Mouse (Mus musculus) CD8-positive naive resting alpha-beta T cell, adult 2 months (primary cell): ENCODE results near the gene Numb.

Experiments used
- DNase-seq, 2 experiments: peaks; one replicate each; pipeline ENCODE4 v3.0.0; 2022; ENCODE audit warnings: low read depth in 2 of 2, low spot score in 2 of 2

Gene Numb

DNA sequence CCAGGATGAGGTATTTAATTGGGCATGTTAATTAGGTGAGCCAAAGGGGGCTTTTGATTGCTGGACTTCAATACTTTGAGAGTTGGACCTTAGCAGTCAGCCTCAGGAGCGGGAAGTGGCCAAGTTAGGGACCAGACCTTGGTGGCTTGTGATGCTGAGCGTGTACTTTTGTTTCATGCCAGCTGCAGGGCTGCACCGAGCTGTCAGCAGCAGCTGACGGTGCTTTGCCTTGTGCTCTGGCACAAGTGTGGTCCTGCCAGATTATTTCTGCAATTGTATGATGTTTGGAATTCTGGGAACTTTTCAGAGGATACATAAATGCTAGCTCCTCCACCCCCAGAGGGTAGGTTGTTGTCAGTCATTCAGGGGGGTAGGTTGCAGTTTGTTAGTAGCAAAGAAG lies 136.4 kb downstream of the Numb start:
- no peak for DNase-seq

DNA sequence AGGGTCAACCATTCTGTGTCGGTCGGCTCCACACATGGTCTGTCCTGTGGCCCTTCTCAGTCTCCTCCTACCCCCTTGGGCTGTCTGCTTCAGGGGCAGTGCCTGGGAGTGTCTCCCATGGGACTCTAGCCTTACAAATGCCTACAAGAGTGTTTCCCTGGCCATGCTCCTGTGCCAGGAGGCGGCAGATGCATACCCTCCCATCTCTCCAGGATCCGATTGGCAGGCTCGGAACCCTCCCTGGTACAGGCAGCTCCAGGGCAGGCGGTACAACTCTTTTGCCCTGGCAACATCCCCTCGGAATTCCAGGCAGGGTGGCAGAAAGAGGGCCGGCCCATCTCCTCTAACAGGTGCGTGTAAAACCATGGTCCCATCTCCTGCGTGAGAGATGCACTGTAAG lies 139.1 kb downstream of the Numb start:
- no peak for DNase-seq

DNA sequence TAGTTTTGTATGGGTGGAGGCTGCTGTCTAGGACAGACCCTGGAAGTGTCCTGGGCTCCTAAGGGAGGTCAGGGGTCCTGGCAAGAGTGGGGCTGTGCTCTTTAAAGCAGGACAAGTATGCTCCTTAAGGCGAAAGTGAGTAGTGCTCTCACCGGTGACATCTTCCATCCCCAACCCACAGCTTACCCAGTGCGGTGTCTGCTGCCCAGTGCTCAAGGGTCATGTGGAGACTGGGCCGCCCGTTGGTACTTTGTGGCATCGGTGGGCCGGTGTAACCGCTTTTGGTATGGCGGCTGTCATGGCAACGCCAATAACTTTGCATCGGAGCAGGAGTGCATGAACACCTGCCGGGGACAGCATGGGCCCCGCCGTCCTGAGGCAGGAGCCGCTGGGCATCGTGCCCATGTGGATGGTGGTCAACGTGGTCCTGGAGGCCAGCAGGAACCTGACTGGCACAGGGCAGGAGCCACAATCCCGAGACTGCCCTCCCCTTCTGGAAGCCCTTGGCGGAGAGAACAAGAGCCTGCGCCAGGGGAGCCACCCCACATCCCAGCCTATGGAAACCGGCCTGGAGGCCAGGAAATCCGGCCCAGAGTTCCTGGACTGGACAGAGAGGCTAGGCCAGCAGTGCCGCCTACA lies 140.0 kb downstream of the Numb start:
- no peak for DNase-seq

DNA sequence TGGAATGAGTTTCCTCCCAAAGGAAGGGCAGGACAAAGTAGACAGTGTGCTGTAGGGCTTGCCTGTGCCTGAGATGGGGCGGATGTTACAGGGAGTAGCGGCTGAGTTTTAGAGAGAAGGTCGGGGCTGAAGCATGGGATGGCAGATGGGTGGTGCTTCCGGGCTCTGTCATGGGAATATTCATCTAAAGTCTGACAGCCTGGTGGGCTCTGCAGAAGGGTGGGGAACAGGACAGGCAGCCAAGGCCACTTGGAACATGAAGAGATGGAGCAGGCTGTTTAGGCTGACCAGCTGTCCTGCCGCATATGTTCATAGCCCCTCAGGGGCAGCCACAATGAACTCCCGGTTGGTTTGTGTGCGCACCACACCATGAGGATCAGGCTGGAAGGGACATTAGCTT lies 140.5 kb downstream of the Numb start:
- no peak for DNase-seq

DNA sequence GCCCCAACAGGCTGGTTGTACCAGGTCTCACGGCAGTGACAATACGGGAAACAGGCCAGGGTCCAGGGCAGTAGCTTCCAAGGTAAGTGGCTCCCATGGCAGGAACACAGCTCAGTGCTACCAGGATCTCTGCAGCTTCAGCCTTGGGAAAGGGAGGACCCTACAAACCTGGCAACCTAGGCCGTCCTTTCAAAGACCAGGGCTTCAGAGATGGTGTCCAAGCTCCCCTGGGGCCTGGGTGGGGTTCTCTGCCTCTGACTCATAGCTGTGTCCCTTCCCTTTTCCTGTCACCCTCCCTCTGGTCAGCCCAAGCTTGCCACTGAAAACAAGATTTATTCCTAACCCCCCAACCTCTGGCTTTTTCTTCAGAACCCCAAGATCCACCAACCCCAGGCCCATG lies 141.6 kb downstream of the Numb start:
- DNase-seq, result no peak

DNA sequence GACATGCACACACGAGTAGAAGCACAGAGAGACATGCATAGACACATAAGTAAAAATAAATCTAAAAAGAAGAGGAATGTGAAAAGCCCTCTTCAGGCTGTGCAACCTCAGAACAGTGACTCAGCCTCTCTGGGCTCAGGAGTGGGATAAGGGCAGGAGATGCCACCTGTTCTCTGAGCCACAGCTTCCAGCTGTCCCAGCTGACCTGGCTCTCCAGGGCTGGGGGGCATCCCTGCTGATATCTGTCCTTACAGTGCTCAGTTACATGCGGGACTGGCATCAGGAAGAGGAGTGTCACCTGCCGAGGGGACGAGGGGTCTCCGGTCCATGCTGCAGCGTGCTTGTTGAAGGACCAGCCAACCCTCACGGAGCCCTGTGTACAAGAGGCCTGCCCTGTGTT lies 145.0 kb downstream of the Numb start:
- DNase-seq, result no peak

DNA sequence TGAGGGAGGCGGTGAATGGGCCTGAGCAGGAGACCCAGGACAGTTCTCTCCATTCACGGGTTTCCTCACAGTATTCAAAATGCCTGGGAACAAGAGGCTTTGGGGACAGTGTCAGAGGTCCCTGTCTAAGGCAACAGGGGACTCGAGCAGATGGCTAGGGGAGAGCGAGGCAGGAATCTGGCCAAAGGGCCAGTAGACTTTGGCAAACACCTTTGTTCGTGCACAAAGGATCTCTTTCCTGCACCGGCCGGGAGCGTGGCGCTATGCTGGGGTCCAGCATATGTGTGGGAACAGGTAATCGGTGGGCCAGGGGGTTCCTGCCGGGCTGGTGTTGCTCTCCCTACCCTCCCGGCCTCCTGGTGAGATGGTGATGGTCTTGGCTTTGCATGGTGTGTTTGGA lies 146.1 kb downstream of the Numb start:
- no peak for DNase-seq

DNA sequence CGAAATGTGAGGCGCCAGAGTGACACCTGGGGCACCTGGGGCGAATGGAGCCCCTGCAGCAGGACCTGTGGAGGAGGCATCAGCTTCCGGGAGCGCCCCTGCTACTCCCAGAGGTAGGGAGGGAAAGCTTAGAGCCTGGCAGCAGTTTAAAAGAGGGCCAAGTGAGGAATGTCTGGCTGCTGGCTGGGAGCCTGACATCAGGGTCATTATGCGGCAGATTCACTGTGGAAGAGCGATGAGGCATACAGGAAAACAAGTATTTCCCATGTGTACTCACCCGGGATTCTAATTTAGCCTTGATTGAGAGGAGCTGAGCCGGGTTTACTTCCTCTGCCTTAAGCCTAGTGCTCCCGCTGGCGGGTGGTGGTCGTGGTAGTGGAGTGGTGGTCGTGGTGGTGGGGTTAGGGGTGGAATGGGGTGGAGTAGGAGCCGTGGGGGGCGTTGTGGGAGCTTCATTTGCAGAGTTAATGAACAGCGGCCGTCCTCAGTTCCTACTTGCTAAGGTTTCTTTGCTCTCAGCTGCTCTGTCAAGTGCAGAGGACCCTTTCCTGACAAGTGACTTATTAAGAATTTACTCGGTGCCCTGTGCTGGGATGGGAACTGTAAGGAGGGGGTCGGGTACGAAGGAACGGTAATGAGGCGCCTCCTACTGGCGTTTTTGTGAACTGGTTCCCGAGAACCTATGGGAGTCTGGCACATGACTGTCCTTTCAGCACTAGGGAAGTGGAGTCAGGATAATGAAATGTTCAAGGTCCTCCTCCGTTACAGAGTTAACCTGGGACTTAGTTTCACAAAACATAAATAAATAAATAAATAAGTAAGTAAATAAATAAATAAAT lies 151.1 kb downstream of the Numb start:
- DNase-seq, result peak in 1 of 2 experiments; percentile 25

DNA sequence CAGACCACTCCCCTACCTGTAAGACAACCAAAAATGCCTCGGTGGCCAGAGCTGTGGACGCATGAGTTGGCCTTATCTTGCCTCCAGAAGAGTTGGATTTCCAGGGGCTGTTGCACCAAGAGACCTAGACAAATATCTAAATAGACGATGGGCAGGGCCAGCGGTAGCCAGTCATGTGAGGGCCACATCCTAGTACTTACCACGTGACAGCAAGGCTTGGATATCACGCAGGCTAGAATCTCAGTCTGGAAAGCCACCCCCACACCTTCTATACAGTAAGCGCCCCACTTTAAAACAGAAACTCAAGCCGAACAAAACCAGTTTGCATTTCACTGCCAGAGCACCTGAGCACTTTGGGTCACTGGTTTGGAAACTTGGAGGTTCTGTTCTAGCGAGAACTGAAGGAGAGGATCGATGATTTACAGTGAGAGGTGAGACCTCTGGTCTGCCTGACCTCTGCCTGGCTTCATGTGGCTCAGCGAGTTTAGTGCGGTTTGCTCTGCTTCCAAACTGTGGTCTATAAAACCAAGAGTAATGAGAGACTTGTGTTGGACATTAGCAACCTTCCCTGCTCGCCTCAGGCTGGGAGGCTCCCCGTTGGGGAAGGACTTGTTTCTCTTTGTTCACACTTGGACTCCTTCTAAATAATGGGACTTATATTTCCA lies 153.4 kb downstream of the Numb start:
- DNase-seq, result no peak

DNA sequence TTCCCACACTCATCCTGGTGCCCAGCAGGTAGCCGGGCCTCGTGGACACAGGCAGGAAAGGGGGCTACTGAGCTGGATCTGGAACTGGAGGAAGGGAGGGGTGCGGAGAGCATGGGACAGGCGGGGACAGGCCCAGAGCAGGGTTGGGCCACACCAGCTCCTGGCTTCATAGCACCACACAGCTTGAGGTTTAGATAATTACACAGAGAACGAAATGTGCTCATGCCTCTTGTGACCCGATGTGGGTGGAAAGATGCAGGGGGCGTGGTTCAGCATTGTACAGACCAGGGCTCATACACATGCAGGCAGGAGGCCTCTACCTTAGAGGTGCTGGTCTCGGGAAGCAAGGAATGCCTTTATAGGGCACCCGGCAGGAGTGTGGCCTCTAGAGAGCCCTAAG lies 153.9 kb downstream of the Numb start:
- no peak for DNase-seq

DNA sequence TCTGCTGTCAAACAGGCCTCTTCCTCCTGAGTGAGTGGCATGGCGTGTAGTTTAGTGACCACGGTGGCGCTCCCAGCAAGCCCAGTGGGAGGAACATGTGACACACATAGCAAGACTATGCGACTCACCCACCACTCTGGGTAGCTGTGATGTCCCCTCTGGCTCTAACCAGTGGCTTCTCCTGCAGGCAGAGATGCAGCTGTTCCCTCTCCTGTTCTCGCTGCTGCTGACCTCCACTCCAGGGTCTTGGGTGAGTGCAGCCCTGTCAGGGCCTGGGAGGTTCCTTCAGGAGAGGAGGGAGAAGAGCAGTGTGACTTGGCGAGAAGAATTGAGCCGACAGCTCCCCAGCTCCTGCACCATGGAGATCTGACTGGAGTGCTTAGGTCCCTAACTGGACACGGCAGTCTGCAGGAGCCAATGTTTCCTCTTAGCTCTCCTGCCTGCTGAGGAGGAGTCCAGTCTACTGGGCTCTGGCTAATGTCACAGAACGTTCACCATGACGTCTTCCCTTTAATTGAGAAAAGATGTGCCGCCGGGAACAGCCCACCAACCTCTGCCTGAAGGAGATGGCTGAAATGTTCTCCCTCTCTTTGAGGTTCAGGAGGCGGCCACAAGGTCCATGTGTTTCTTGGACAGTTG lies 155.7 kb downstream of the Numb start:
- no peak for DNase-seq

DNA sequence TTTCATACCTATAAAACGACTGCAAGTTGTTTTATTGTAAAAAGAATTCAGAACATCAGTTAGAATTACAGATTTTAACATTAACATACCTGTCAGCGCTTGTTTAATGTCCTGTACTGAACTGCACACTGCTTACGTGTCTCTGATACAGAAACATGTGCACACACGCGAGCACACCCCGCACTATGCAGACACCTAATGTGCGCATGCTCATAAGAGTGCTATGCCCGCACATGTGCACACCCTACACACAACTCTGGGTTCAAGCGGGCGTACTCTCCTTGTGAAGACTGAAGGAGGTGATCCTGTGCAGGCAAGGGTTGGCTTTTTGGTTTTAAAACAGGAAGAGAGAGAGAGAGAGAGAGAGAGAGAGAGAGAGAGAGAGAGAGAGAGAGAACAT lies 157.2 kb downstream of the Numb start:
- no peak for DNase-seq

DNA sequence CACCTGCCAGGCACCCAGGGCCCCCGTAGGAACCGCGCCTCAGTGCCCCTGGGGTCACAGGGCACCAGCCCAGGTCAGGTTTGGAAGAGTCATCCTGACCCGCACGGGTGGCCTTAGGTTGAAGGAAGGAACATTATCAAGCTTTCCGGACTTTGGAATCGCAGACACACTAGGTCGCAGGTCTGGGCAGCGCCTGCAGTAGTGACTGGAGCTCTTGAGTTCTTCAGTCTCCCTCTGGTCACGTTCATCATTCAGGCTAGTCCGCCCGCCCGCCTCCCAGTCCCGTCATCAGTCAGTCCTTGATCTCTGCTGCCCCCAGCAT lies 157.7 kb downstream of the Numb start:
- peak in 1 of 2 experiments; percentile 5 for DNase-seq

DNA sequence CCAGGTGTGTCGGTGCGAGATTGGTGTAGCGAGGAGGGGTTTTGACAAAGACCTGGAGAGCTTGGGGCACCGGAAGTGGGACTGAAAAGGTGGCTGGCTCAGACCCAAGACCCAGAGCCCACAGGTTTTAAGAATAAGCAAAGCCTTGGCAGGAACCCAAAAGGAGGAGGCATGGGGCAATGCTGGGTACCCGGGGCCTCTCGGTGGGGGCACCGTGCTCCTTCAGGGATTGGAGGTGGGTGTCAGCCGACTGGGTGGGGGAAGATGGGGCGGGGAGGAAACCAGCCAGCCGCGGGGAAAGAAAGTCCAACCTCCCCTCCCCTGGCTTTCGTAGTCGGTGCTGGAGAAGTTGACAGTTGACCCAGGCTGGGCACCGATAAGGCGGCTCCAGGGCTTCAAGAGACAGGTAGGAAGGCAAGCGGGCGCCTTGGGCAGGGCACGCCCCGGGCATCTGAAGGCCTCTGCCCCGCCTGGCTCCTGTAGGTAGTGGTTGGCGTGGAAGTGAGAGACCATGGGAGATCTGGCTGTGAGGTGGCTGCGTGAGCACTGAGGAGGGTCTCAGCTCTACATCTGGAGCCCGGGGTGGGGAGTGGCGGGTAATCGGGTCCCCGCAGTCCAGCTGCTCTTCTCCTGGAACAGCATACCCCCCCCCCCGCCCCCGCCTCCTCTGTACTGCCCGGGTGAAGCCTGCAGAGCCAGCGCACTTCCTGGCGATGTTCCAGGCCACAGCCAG lies 158.3 kb downstream of the Numb start, which contains the start of gene Papln:
TSS of gene Papln (plus strand) at position 324 of the 733 bp plus-strand sequence.
- peak in 1 of 2 experiments; percentile 26 for DNase-seq

DNA sequence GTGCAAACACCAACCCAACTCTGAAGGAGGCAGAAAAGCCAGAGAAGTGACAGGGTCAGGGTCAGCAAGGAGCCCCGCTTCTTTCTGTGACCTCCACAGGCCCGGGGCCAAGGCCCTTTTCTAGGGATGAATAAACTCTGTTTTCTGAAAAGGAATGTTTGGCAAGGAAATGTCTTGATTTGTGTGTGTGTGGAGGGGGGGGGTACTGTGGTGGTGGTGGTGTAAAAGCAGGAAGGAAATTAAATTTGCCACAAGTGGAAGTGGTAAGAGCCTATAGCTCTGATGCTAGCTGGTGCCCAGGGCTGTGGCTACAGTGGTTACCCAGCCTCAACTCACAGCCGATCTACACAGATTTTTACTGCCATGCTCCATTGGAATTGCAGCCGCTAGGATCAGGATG lies 159.0 kb downstream of the Numb start:
- peak in 1 of 2 experiments; percentile 15 for DNase-seq

DNA sequence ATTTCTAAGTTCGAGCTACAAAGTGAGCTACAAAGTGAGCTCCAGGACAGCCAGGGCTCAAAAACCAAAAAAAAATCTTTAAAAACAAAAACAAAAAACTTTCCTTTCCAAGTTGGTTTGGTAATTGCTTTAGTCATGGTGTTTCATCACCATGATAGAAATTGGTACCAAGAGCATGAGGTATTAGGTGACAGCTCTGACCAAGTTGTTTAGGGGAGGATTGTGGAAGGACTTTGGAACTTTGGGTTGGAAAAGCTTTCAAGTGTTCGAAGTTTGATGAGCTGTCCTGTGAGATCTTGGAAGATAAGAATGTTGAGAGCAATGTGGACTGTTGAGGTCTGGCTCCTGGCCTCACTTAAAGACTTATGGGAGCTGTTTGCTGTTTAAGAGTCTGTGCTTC lies 161.5 kb downstream of the Numb start:
- DNase-seq, result no peak

DNA sequence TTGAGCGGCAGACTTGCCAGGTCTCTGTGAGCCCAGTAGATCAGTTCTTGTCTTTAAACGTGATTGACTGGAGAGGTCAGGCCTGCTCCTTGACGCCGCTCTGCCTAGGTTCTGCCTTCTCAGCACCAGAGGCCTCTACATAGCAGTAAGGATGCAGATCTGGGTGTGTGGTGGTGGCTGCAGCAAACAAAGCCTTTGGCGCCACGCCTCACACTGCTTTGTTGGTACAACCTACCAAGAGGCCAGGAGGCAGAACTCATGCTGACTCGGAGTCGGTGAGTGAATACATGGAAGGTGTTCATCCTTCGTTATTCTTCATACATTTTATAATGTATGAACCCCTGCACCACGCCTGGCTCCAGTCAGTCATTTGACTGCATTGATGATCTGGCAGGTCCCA lies 163.0 kb downstream of the Numb start:
- no peak for DNase-seq

DNA sequence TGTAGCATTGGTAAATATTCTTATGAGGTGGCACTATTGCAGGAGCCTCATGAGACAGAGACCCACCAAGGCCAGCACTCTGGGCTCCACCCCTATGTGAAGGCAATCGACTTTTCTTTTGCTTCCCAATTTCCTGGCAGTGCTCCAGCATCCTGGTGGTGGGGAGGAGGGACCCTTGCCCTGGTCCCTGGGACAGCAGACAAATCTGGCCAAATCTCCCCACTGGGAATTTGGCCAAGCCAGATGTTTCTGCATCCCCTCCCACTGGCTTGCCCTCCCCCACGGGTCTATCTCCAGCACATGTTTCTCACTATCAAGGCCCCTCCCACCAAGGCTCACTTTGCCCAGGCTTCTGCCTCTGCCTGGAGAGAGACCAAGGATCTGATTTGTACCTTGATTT lies 169.2 kb downstream of the Numb start:
- DNase-seq, result no peak

DNA sequence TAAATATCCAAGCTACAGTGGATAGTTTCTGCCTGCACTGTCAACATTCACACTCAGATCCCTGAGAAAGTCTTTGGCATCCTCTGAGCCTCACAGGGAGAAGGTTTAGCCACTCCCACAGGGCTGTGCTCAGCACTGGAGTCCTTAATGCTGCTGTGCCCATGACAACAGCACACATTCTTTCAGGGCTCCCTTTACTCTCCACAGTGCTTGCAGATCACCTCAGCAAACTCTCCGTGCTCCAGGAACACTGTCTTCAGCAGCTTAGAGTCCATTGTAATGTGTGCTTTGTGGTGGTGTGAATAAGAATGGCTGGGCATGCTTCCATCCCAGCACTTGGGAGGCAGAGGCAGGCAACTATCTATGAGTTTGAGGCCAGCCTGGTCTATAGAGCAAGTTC lies 172.5 kb downstream of the Numb start:
- no peak for DNase-seq
